Mouse (Mus musculus) cerebellum, postnatal 4 days (tissue): ENCODE measurements around the gene Mpp2.
A peak's percentile ranks its signal among the peaks of the same experiment; 100 is the strongest.

Source experiments
- DNase-seq, 2 experiments: peaks; one replicate each; pipeline ENCODE4 v3.0.0; 2022; ENCODE audit warnings: low spot score in 2 of 2, mixed read lengths in 1 of 2

Gene Mpp2

DNA sequence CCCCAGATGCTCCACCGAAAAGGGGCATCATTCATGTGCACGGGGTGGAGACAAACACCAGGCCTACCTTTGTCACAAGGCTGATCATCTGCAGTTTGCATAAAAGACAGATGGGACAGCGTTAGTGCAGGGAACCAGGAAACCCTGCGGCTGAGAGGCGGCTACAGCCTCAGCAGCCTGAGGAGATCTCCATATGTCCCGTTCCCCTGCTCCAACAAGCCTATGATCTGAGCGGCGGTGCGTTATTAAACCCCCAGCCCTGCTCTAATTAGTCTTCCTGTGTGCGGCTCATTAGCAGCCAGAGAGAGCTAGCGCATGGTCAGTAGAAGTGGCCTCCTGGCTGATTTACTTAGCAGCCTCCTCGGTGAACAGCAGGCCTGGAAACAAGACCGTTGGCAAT is 78.2 kb downstream of the Mpp2 start:
- peak in 1 of 2 experiments; percentile 59 for DNase-seq

DNA sequence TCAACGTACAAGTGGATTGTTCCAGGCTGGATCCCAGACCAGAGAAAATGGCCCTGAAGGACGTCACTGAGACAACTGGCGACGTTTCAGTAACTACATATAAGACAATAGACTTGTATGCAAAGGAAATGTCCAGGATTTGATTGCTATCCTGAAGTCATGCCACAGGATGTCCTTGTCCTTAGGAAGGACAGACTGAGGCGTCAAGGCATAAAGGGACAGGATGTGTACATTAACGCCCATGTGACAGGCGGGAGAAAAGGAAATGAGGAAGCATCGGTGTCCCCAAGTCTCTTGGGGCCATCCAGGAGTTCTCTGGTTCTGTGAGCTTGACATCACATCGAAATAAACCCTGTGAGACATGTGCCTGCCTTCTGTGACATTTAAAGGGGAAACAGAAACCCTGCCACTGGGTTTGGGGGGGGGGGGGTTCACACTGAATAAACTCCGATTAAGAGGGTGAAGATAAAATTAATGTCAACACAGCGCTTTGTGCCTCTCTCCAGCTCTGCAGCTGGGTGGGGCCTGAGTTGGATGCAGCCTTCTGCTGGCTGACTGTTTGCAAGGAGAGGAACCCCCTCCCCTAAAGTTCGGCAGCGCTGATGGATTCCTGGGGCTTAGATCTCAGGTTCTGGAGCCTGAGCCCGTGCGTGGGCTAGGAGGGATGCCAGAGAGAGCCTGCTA is 79.2 kb downstream of the Mpp2 start:
- DNase-seq: no peak

DNA sequence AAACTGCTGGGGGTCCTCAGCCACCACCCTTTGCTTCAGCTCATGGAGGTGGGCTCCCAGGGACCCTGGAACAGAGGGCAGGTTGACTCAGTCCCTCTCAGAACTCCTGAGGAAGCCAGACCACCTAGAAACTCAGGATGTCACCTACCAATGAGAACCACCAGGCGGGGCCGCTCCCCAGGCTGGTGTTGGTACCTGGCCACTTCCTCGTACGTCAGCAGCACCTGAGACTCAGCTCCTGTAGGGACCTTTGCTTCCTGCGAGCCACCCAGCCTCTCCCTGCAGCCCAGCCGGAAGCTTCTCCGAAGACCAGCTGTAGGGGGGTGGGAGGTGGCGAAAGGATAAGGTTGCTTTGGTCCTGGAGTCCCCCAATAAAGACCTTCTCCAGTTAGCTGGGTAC is 79.9 kb downstream of the Mpp2 start:
- DNase-seq: no peak
